Mouse (Mus musculus): ENCODE measurements around the gene Cdh20. TPM values are rescaled to one million over a fixed set of nuclear protein-coding genes. Genes with fewer than 3 reads are reported as not detected.

Cdh20 gene
- polyA plus RNA-seq, 1 experiment from 2014 or later = 0.25 TPM

DNA sequence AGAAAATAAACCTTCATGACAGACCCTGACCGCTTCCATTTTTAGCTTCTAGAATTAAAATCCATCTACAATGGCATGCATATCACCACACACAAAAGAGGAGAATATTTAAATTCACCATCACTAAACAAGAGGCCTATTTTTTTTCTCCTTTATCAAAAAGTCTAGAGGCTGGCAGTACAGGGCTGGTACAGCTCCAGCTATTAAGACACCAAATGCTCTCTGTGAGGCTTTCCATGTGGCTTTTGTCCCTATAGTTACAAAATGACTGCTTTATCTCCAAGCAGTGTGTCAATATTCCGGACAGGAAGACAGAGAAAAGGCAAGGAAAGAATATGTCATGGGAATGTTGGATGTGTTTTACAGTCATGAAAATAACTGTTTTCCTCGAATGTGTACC, 27.8 kb downstream of the Cdh20 start:
- Histone ChIP-seq H3K4me1 (replicated peaks; ENCODE audit: control insufficient read depth, insufficient read depth, low read length) (no peaks in the 10 kb centered on the region), H3K27me3 (ENCODE audit: control insufficient read depth, insufficient read depth, low read depth, low read length) (no peaks in the 10 kb centered on the region), H3K36me3 (ENCODE audit: control insufficient read depth, insufficient read depth, low read length) (no peaks in the 10 kb centered on the region), H3K4me2 (ENCODE audit: low read depth, low read length) (no peak overlapping the region), H3K9me3 (ENCODE audit: control insufficient read depth, low read length) (no peaks in the 10 kb centered on the region), H3K27ac (ENCODE audit: low read length) (no peak overlapping the region), H3K9ac (ENCODE audit: low read length) (no peak overlapping the region), H3K4me3 (ENCODE audit: low read length) (no peak overlapping the region)
- no peak for ATAC-seq (ENCODE audit: low read depth)
- 61% methylated on average over 3 of the region's 3 CpGs for WGBS

DNA sequence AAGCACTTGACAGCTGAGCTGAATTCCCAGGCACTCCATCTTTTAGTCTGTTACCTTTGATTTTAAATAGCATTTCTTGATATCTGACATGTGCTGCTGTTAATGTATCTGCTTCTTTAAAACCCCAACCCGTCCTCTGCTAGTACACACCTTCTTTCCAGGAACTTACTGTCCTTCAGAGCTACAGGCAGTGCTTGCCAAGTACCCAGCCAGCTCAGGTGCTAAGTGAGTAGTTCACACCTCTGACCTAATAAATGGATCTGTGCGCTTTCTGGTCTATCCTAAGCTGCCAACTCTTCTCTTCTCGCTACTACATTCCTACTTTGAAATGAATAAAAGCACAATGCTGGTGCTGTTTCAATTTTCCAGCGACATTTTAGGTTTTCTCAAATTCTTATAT, 28.8 kb downstream of the Cdh20 start:
- no peaks in the 10 kb centered on the region for H3K27me3 ChIP-seq (ENCODE audit: control insufficient read depth, insufficient read depth, low read depth, low read length)
- no peak for ATAC-seq (ENCODE audit: low read depth)
- no peak overlapping the region for H3K4me3 ChIP-seq (ENCODE audit: low read length)
- H3K9me3 ChIP-seq (ENCODE audit: control insufficient read depth, low read length) = no peaks in the 10 kb centered on the region
- 60% methylated on average over 4 of the region's 4 CpGs for WGBS
- no peaks in the 10 kb centered on the region for H3K4me1 ChIP-seq (replicated peaks; ENCODE audit: control insufficient read depth, insufficient read depth, low read length)
- no peaks in the 10 kb centered on the region for H3K36me3 ChIP-seq (ENCODE audit: control insufficient read depth, insufficient read depth, low read length)
- H3K4me2 ChIP-seq (ENCODE audit: low read depth, low read length) = no peak overlapping the region
- no peak overlapping the region for H3K27ac ChIP-seq (ENCODE audit: low read length)
- no peak overlapping the region for H3K9ac ChIP-seq (ENCODE audit: low read length)

DNA sequence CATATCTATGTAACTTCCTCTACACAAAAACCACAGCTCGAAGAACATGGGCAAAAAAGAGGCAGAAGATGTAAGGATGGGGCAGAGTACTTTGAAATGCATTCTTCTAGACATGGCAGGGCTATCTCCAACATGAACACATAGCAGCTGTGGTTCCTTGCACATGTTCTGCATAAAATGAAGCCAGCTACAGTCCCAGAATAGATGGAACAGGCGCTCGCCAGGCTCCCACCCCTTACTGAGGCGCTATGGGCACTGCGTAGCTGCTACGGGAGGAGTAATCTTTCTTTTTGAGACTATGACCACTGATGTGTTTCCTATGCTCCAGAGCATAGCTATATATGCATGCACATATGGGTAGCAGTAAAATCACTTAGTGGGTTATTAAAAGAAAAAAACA, 36.4 kb downstream of the Cdh20 start:
- WGBS = 82% methylated on average over 6 of the region's 6 CpGs
- no peak overlapping the region for H3K9ac ChIP-seq (ENCODE audit: low read length)
- ATAC-seq (ENCODE audit: low read depth) = no peak

DNA sequence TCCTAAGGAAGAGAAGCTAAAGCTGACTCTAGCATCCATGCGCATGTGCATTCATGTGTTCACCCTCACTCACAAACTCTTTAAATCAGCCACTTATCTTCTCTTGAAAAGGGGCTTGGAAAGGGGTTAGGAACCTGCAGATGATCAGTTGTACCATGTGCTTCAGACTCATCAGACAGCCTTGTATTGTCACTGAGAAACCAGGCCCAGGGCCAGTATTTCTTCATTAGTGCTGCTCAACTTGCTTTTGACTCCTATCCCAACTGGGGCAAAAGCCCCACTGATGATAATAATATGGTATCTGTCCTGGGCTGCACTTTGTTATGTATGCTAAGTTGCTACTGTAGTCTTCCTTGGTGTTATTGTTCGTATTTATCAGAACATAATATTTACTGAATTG, 38.9 kb downstream of the Cdh20 start:
- H3K4me3 ChIP-seq (ENCODE audit: low read length) = no peak overlapping the region
- WGBS = 83% methylated on average over 2 of the region's 2 CpGs
- no peak overlapping the region for H3K9ac ChIP-seq (ENCODE audit: low read length)
- no peak overlapping the region for H3K27ac ChIP-seq (ENCODE audit: low read length)
- H3K27me3 ChIP-seq (ENCODE audit: control insufficient read depth, insufficient read depth, low read depth, low read length) = no peaks in the 10 kb centered on the region
- no peaks in the 10 kb centered on the region for H3K9me3 ChIP-seq (ENCODE audit: control insufficient read depth, low read length)
- H3K4me2 ChIP-seq (ENCODE audit: low read depth, low read length) = no peak overlapping the region
- H3K4me1 ChIP-seq (replicated peaks; ENCODE audit: control insufficient read depth, insufficient read depth, low read length) = no peaks in the 10 kb centered on the region
- no peaks in the 10 kb centered on the region for H3K36me3 ChIP-seq (ENCODE audit: control insufficient read depth, insufficient read depth, low read length)
- no peak for ATAC-seq (ENCODE audit: low read depth)

More for the DNA sequence above, 36.4 kb downstream of the Cdh20 start:
- no peaks in the 10 kb centered on the region for H3K27me3 ChIP-seq (ENCODE audit: control insufficient read depth, insufficient read depth, low read depth, low read length)
- H3K9me3 ChIP-seq (ENCODE audit: control insufficient read depth, low read length) = no peaks in the 10 kb centered on the region
- no peak overlapping the region for H3K4me2 ChIP-seq (ENCODE audit: low read depth, low read length)
- H3K36me3 ChIP-seq (ENCODE audit: control insufficient read depth, insufficient read depth, low read length) = no peaks in the 10 kb centered on the region
- H3K4me3 ChIP-seq (ENCODE audit: low read length) = no peak overlapping the region
- no peak overlapping the region for H3K27ac ChIP-seq (ENCODE audit: low read length)
- H3K4me1 ChIP-seq (replicated peaks; ENCODE audit: control insufficient read depth, insufficient read depth, low read length) = no peaks in the 10 kb centered on the region

DNA sequence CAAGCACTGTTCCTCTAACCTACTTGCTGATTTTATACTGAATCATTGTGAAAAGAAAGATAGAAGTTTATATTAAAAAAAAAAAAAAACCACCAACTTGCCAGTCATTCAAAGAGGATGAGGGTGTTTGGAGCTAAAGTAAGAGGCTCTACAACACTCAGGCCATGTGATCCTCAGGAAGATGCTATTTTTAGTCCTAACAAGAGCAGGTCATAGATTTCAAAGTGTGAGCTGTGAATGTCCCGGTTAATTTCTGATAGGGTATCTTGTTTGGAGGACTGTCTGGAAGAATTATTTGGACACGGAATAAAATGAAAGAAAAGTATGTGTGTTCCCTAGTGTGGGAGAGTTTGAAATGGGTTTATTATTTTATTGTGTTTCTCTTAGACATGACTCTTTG, 49.2 kb downstream of the Cdh20 start:
- Histone ChIP-seq H3K4me3 (ENCODE audit: low read length) (no peak overlapping the region), H3K9ac (ENCODE audit: low read length) (no peak overlapping the region), H3K27ac (ENCODE audit: low read length) (no peak overlapping the region), H3K27me3 (ENCODE audit: control insufficient read depth, insufficient read depth, low read depth, low read length) (no peaks in the 10 kb centered on the region), H3K4me1 (replicated peaks; ENCODE audit: control insufficient read depth, insufficient read depth, low read length) (no peaks in the 10 kb centered on the region), H3K4me2 (ENCODE audit: low read depth, low read length) (no peak overlapping the region), H3K36me3 (ENCODE audit: control insufficient read depth, insufficient read depth, low read length) (no peaks in the 10 kb centered on the region), H3K9me3 (ENCODE audit: control insufficient read depth, low read length) (no peaks in the 10 kb centered on the region)
- WGBS = 57% methylated on average over 2 of the region's 2 CpGs
- no peak for ATAC-seq (ENCODE audit: low read depth)

DNA sequence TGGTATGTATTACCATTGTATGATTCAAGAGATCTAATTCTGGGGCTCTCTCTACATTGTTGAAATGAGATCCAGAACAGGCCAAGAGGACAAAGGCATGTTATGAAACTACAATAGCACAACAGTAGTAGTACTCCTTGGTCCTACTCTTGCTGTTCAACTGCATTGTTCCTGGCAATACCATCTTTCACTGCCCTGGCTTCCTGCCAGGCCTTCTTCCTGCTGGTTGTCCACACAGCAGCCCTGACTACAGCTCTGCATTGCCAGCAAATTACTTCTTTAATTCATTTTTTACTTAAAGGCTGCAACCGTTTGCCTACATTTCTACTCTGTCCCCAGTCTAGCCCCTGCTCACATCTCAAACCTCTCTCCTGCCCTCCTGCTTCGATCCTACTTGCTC, 59.8 kb downstream of the Cdh20 start:
- no peak for ATAC-seq (ENCODE audit: low read depth)
- no peak overlapping the region for H3K4me3 ChIP-seq (ENCODE audit: low read length)
- H3K27me3 ChIP-seq (ENCODE audit: control insufficient read depth, insufficient read depth, low read depth, low read length) = no peaks in the 10 kb centered on the region
- no peaks in the 10 kb centered on the region for H3K9me3 ChIP-seq (ENCODE audit: control insufficient read depth, low read length)
- no peak overlapping the region for H3K4me2 ChIP-seq (ENCODE audit: low read depth, low read length)
- H3K36me3 ChIP-seq (ENCODE audit: control insufficient read depth, insufficient read depth, low read length) = no peaks in the 10 kb centered on the region
- H3K27ac ChIP-seq (ENCODE audit: low read length) = no peak overlapping the region
- H3K9ac ChIP-seq (ENCODE audit: low read length) = no peak overlapping the region
- no peaks in the 10 kb centered on the region for H3K4me1 ChIP-seq (replicated peaks; ENCODE audit: control insufficient read depth, insufficient read depth, low read length)
- WGBS = 80% methylated on average over 2 of the region's 2 CpGs

DNA sequence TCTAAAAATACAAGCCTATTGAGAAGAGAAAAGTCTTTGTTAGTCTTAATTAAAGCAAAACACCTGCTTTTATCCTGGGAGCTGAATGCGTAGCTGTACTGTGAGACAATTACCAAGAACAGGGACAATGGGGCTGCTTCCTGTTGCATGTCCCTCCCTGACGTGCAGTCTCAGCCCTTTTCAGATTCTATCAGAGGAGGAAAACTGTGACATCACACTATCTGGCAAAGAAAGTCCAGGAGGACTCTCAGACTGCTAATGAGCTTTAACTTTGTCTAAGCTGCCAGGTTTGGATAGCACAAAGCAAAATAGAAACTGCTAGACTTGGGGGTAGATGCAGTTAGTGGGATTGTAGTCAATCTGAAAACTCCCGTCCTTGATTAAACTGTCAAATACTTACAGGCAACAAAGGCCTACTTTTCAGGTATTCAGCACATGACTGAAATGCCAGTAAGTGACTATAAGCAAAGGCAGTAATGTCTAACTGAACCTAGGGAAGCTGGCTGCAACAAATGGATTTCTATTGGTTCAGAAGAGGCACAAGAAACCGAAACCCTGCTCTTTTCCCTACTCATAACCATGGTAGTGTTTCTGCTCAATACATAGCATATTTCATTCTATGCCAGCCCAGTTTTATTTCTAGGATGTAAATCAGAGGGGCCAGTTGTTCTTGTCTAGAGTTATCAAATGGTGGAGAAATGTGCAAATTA, 70.0 kb downstream of the Cdh20 start:
- Histone ChIP-seq H3K36me3 (ENCODE audit: control insufficient read depth, insufficient read depth, low read length) (no peaks in the 10 kb centered on the region), H3K9ac (ENCODE audit: low read length) (no peak overlapping the region), H3K4me3 (ENCODE audit: low read length) (no peak overlapping the region), H3K27me3 (ENCODE audit: control insufficient read depth, insufficient read depth, low read depth, low read length) (no peaks in the 10 kb centered on the region), H3K9me3 (ENCODE audit: control insufficient read depth, low read length) (no peaks in the 10 kb centered on the region), H3K4me2 (ENCODE audit: low read depth, low read length) (no peak overlapping the region), H3K27ac (ENCODE audit: low read length) (no peak overlapping the region), H3K4me1 (replicated peaks; ENCODE audit: control insufficient read depth, insufficient read depth, low read length) (no peaks in the 10 kb centered on the region)
- 54% methylated on average over 4 of the region's 4 CpGs for WGBS
- no peak for ATAC-seq (ENCODE audit: low read depth)

DNA sequence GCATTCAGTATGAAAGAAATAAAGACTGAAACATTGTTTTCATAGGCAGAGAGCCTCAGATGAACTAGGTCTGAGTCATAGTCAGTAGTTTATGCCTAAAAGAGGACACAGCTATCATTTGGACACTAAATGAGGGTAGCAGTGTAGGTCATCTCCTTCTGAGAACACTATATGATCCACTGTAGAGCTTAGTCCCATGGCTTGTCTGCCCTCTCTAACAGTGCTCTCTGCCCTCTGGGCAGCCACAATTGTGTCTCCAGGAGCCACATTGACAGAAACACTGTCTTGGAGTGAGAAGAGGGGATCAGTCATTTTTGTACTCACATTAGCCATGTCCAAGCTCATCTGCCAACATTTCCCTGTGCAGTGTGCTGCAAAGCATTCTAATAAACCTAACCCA, 70.7 kb downstream of the Cdh20 start:
- ATAC-seq (ENCODE audit: low read depth) = no peak
- no peaks in the 10 kb centered on the region for H3K4me1 ChIP-seq (replicated peaks; ENCODE audit: control insufficient read depth, insufficient read depth, low read length)

DNA sequence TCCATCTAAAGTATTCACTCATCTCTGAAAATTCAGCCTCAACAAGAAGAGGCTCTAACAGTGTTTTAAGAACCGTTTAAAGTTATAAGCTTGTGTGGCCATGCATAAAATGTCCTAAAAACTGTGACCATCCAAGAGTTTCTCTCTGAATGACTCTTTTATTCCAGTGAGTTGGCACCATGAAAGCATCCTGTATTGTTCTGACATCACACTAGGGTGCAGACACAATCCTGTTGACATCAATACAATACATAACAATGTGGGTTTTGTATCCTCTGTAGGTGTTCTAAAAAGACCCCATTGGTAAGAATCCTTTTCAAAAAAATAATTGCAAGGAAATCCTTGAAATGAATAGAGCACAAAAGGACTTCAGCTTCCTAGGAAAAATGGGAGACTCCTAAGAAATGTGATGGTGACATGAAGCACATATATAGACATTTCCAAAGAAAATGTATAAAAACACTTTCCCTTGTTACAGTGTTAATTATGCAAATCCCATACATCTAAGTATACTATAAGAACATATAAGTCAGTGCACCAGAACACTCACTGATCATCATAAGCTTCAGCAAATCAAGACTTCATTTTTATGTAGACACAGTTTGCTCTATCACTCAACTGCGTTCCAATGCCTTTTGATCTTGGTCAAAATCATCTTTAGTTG, 80.1 kb downstream of the Cdh20 start:
- no peak for ATAC-seq (ENCODE audit: low read depth)
- H3K27me3 ChIP-seq (ENCODE audit: control insufficient read depth, insufficient read depth, low read depth, low read length) = no peaks in the 10 kb centered on the region
- no peak overlapping the region for H3K4me2 ChIP-seq (ENCODE audit: low read depth, low read length)
- no peak overlapping the region for H3K9ac ChIP-seq (ENCODE audit: low read length)
- no peaks in the 10 kb centered on the region for H3K4me1 ChIP-seq (replicated peaks; ENCODE audit: control insufficient read depth, insufficient read depth, low read length)
- H3K36me3 ChIP-seq (ENCODE audit: control insufficient read depth, insufficient read depth, low read length) = no peaks in the 10 kb centered on the region
- no peak overlapping the region for H3K4me3 ChIP-seq (ENCODE audit: low read length)
- no peaks in the 10 kb centered on the region for H3K9me3 ChIP-seq (ENCODE audit: control insufficient read depth, low read length)
- no peak overlapping the region for H3K27ac ChIP-seq (ENCODE audit: low read length)
- WGBS = 69% methylated on average over 2 of the region's 2 CpGs

More for the DNA sequence above, 70.7 kb downstream of the Cdh20 start:
- H3K36me3 ChIP-seq (ENCODE audit: control insufficient read depth, insufficient read depth, low read length) = no peaks in the 10 kb centered on the region
- H3K9ac ChIP-seq (ENCODE audit: low read length) = no peak overlapping the region
- no peak overlapping the region for H3K4me2 ChIP-seq (ENCODE audit: low read depth, low read length)
- H3K4me3 ChIP-seq (ENCODE audit: low read length) = no peak overlapping the region
- no peaks in the 10 kb centered on the region for H3K9me3 ChIP-seq (ENCODE audit: control insufficient read depth, low read length)
- H3K27ac ChIP-seq (ENCODE audit: low read length) = no peak overlapping the region
- no peaks in the 10 kb centered on the region for H3K27me3 ChIP-seq (ENCODE audit: control insufficient read depth, insufficient read depth, low read depth, low read length)

All from lung, embryonic 16.5 days (tissue).